Mouse (Mus musculus): ENCODE data around the gene Eci1. TPM values are rescaled to one million over a fixed set of nuclear protein-coding genes. Genes with fewer than 3 reads are reported as not detected.

Gene Eci1
- total and polyA plus RNA-seq, 2 experiments from 2014 or later: 26.6 to 31.0 TPM

GRCm38 (mm10) chr17:24480201-24480826 is 53.9 kb downstream of the Eci1 start:
- no peak for ATAC-seq (ENCODE audit: low FRiP score)
- WGBS: 36% methylated on average over 3 of the region's 3 CpGs

GRCm38 (mm10) chr17:24481027-24481815 is 54.8 kb downstream of the Eci1 start:
- Histone ChIP-seq H3K27ac (ENCODE audit: low read depth, low read length) (no peak overlapping the region), H3K9ac (replicated peaks; ENCODE audit: low read length, poor library complexity, severe bottlenecking) (no peak overlapping the region), H3K4me1 (ENCODE audit: insufficient read depth, low read length) (peaks cover 6% of the 10 kb centered on the region; the same call in 1 of the 2 replicates), H3K9me3 (ENCODE audit: low read length) (no peaks in the 10 kb centered on the region), H3K4me2 (ENCODE audit: low read depth, low read length, poor library complexity, severe bottlenecking) (no peak overlapping the region), H3K4me3 (ENCODE audit: low read depth, low read length) (no peak overlapping the region), H3K27me3 (ENCODE audit: insufficient read depth, low read length) (no peaks in the 10 kb centered on the region), H3K36me3 (ENCODE audit: insufficient read depth, low read length) (peaks cover 12% of the 10 kb centered on the region)
- DNase-seq (ENCODE audit: low spot score) (no peak), ATAC-seq (ENCODE audit: low FRiP score) (no peak)
- 95% methylated on average over 20 of the region's 20 CpGs for WGBS
- no peak for TF ChIP-seq CTCF (IDR thresholded peaks at IDR 0.05)

More at GRCm38 (mm10) chr17:24480201-24480826, 53.9 kb downstream of the Eci1 start:
- Histone ChIP-seq H3K4me3 (ENCODE audit: low read depth, low read length) (no peak overlapping the region), H3K27me3 (ENCODE audit: insufficient read depth, low read length) (no peaks in the 10 kb centered on the region), H3K36me3 (ENCODE audit: insufficient read depth, low read length) (peaks cover 21% of the 10 kb centered on the region), H3K9ac (replicated peaks; ENCODE audit: low read length, poor library complexity, severe bottlenecking) (no peak overlapping the region), H3K4me2 (ENCODE audit: low read depth, low read length, poor library complexity, severe bottlenecking) (no peak overlapping the region), H3K27ac (ENCODE audit: low read depth, low read length) (no peak overlapping the region), H3K9me3 (ENCODE audit: low read length) (no peaks in the 10 kb centered on the region), H3K4me1 (ENCODE audit: insufficient read depth, low read length) (peaks cover 5% of the 10 kb centered on the region; the same call in 1 of the 2 replicates)
- peak; percentile 56 for TF ChIP-seq CTCF (IDR thresholded peaks at IDR 0.05)
- no peak for DNase-seq (ENCODE audit: low spot score)

DNA sequence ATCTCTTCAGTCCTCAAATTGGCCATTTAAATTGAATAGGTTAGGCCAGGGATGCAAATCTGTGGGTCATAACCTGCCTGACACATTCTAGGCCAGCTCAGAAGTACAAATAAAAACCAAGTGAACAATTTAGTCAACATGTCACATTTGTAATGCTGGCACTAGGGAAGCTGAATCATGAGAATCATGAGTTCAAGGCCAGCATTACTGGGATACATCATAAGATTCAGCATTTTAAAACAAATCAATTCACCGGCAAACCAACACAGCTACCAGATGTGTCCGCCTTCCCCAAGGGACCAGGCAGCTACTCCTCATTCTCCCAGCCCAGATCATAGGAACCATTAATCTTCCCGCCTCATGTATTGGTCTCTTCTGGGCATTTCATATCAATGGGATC is 57.1 kb downstream of the Eci1 start:
- H3K9ac ChIP-seq (replicated peaks; ENCODE audit: low read length, poor library complexity, severe bottlenecking): no peak overlapping the region
- WGBS: 73% methylated on average over 3 of the region's 3 CpGs
- H3K27me3 ChIP-seq (ENCODE audit: insufficient read depth, low read length): no peaks in the 10 kb centered on the region
- no peak overlapping the region for H3K4me3 ChIP-seq (ENCODE audit: low read depth, low read length)
- TF ChIP-seq CTCF (IDR thresholded peaks at IDR 0.05): no peak
- H3K4me1 ChIP-seq (ENCODE audit: insufficient read depth, low read length): 0 out of 2 replicates have a peak, but pooled peaks cover 6% of the 10 kb centered on the region
- no peaks in the 10 kb centered on the region for H3K9me3 ChIP-seq (ENCODE audit: low read length)
- H3K4me2 ChIP-seq (ENCODE audit: low read depth, low read length, poor library complexity, severe bottlenecking): no peak overlapping the region
- no peak for ATAC-seq (ENCODE audit: low FRiP score)
- H3K36me3 ChIP-seq (ENCODE audit: insufficient read depth, low read length): no peaks in the 10 kb centered on the region
- no peak overlapping the region for H3K27ac ChIP-seq (ENCODE audit: low read depth, low read length)
- no peak for DNase-seq (ENCODE audit: low spot score)

DNA sequence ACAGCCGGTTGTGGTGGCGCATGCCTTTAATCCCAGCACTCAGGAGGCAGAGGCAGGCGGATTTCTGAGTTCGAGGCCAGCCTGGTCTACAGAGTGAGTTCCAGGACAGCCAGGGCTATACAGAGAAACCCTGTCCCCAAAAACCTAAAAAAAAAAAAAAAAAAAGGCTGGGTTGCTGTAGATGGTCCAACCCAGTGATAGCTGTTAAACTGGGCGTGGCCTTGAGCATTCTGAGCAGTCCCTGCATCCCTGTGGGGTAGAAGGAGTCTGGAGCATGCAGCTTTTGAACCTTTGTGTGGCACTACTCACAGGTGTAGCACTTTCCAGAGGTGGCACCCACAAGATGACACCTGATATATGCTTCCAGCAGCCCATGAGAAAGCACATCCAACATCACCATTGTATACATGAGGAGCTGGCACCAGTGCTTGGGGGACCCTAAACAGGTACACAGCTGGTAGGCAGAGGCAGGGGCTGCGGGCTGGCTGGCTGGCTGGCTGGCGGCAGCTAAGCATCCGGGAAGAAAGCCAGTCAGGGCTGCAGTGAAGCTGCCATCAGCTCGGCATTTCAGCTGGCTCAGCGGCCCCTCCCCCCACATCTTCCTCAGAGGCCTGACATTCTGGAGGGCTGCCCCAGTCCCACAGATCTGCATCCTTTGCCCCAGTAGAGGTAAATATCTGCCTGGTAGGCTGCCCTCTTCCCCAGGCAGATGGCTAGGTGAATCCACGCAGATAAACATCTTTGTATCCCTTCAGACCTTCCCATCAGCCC is 58.8 kb downstream of the Eci1 start:
- Histone ChIP-seq H3K4me1 (ENCODE audit: insufficient read depth, low read length) (peaks cover 12% of the 10 kb centered on the region; the same call in 1 of the 2 replicates), H3K4me2 (ENCODE audit: low read depth, low read length, poor library complexity, severe bottlenecking) (no peak overlapping the region), H3K27me3 (ENCODE audit: insufficient read depth, low read length) (no peaks in the 10 kb centered on the region), H3K9me3 (ENCODE audit: low read length) (no peaks in the 10 kb centered on the region), H3K27ac (ENCODE audit: low read depth, low read length) (no peak overlapping the region), H3K9ac (replicated peaks; ENCODE audit: low read length, poor library complexity, severe bottlenecking) (no peak overlapping the region; the same call in 1 of the 2 replicates), H3K36me3 (ENCODE audit: insufficient read depth, low read length) (no peaks in the 10 kb centered on the region), H3K4me3 (ENCODE audit: low read depth, low read length) (no peak overlapping the region)
- DNase-seq (ENCODE audit: low spot score): peak; percentile 62
- no peak for ATAC-seq (ENCODE audit: low FRiP score)
- TF ChIP-seq CTCF (IDR thresholded peaks at IDR 0.05): no peak
- 40% methylated on average over 11 of the region's 11 CpGs for WGBS

- H3K4me2 ChIP-seq (ENCODE audit: low read depth, low read length, poor library complexity, severe bottlenecking): peak within 1 kb of the TSS; percentile 84
- H3K4me1 ChIP-seq (ENCODE audit: insufficient read depth, low read length): peaks cover 17% of the 10 kb centered on the region
- ATAC-seq (ENCODE audit: low FRiP score): peak; percentile 69
- peak within 1 kb of the TSS; percentile 98 for H3K27ac ChIP-seq (ENCODE audit: low read depth, low read length)
- H3K9me3 ChIP-seq (ENCODE audit: low read length): no peaks in the 10 kb centered on the region
- TF ChIP-seq CTCF (IDR thresholded peaks at IDR 0.05): no peak
- H3K9ac ChIP-seq (replicated peaks; ENCODE audit: low read length, poor library complexity, severe bottlenecking): peak within 1 kb of the TSS; percentile 99
- peak within 1 kb of the TSS; percentile 93 for H3K4me3 ChIP-seq (ENCODE audit: low read depth, low read length)
- peak; percentile 67 for DNase-seq (ENCODE audit: low spot score)
- H3K27me3 ChIP-seq (ENCODE audit: insufficient read depth, low read length): no peaks in the 10 kb centered on the region
- under 1% methylated on average over 38 of the region's 45 CpGs for WGBS
- no peaks in the 10 kb centered on the region for H3K36me3 ChIP-seq (ENCODE audit: insufficient read depth, low read length)
Observed at GRCm38 (mm10) chr17:24488186-24488661, 61.8 kb downstream of the Eci1 start, which contains the start of gene Caskin1. TSS of gene Caskin1 (plus strand) at chr17:24488601.
